Mouse (Mus musculus) ES-Bruce4 (cell line): ENCODE results near the gene Cux2. TPM values are rescaled to one million over a fixed set of nuclear protein-coding genes. Genes with fewer than 3 reads are reported as not detected.

ENCODE experiments used
- H3K27ac ChIP-seq: 2 replicates; pipeline ENCODE4 v1.5.1; 2012; ENCODE audit warnings: low read length, inconsistent platforms; ENCODE audit not compliant: insufficient read depth
- H3K27me3 ChIP-seq: 2 replicates; pipeline ENCODE4 v1.6.1; 2012; ENCODE audit warnings: mild to moderate bottlenecking, low read length, inconsistent platforms; ENCODE audit not compliant: control insufficient read depth, poor library complexity, insufficient read depth, severe bottlenecking
- H3K36me3 ChIP-seq: 2 replicates; pipeline ENCODE4 v1.6.1; 2012; ENCODE audit warnings: inconsistent platforms, mild to moderate bottlenecking, low read length, moderate library complexity; ENCODE audit not compliant: control insufficient read depth, poor library complexity, insufficient read depth, severe bottlenecking
- H3K4me1 ChIP-seq: one replicate; pipeline ENCODE4 v1.8.1; 2011; ENCODE audit warnings: low read length; ENCODE audit not compliant: control insufficient read depth, insufficient read depth
- H3K4me3 ChIP-seq: 2 replicates; pipeline ENCODE4 v1.5.1; 2011; ENCODE audit warnings: low read depth, mild to moderate bottlenecking, low read length
- H3K9ac ChIP-seq: 2 replicates; pipeline ENCODE4 v1.6.1; 2012; ENCODE audit warnings: low read depth, mild to moderate bottlenecking, inconsistent platforms; ENCODE audit not compliant: poor library complexity, severe bottlenecking
- H3K9me3 ChIP-seq: replicated peaks from 2 replicates; pipeline ENCODE4 v1.6.1; 2012; ENCODE audit warnings: mild to moderate bottlenecking, low read length, inconsistent platforms; ENCODE audit not compliant: control insufficient read depth, poor library complexity, insufficient read depth, severe bottlenecking
- CTCF ChIP-seq: IDR thresholded peaks from one replicate; pipeline ENCODE4 v1.8.1; 2011; ENCODE audit warnings: low read depth, low read length
- EP300 ChIP-seq: IDR thresholded peaks from 2 replicates; pipeline ENCODE4 v1.6.1; 2011; ENCODE audit warnings: low read depth, low read length; ENCODE audit not compliant: insufficient read depth
- POLR2A ChIP-seq: IDR thresholded peaks from one replicate; pipeline ENCODE4 v1.8.1; 2011; ENCODE audit warnings: low read length; ENCODE audit not compliant: insufficient read depth
- polyA plus RNA-seq: library from polyadenylated mRNA; stranded (reverse); fragments of >200 nt; gene quantifications from 2 replicates; pipeline ENCODE4 v1.2.4, GENCODE M21; 2011; ENCODE audit warnings: low read depth; ENCODE audit not compliant: missing spikeins, insufficient read depth, insufficient read length

Gene Cux2
- polyA plus RNA-seq, 1 experiment: 3.6 TPM

- TF ChIP-seq CTCF (no peak), EP300 (no peak), POLR2A (no peak)
- Histone ChIP-seq H3K9ac (no peak overlapping the region), H3K9me3 (no peaks in the 10 kb centered on the region), H3K27ac (no peak overlapping the region), H3K36me3 (no peaks in the 10 kb centered on the region), H3K27me3 (no peaks in the 10 kb centered on the region), H3K4me3 (no peak overlapping the region), H3K4me1 (no peaks in the 10 kb centered on the region)
Measured at GRCm38 (mm10) chr5:121916813-121917212, 133.1 kb downstream of the Cux2 start.

GRCm38 (mm10) chr5:121913999-121914398 is 135.9 kb downstream of the Cux2 start:
- H3K4me1 ChIP-seq: no peaks in the 10 kb centered on the region
- no peaks in the 10 kb centered on the region for H3K9me3 ChIP-seq
- H3K27me3 ChIP-seq: no peaks in the 10 kb centered on the region
- no peak overlapping the region for H3K27ac ChIP-seq
- peak overlapping the region; percentile 26 for H3K4me3 ChIP-seq
- TF ChIP-seq EP300 (no peak), POLR2A (no peak), CTCF (no peak)
- peak overlapping the region; percentile 56 for H3K9ac ChIP-seq
- no peaks in the 10 kb centered on the region for H3K36me3 ChIP-seq

GRCm38 (mm10) chr5:121909226-121909985 is 140.5 kb downstream of the Cux2 start:
- no peak overlapping the region for H3K9ac ChIP-seq
- H3K4me1 ChIP-seq: no peaks in the 10 kb centered on the region
- H3K27me3 ChIP-seq: no peaks in the 10 kb centered on the region
- no peak overlapping the region for H3K4me3 ChIP-seq
- no peaks in the 10 kb centered on the region for H3K9me3 ChIP-seq
- H3K27ac ChIP-seq: no peak overlapping the region
- TF ChIP-seq POLR2A: no peak
- TF ChIP-seq CTCF: no peak
- TF ChIP-seq EP300: no peak
- H3K36me3 ChIP-seq: no peaks in the 10 kb centered on the region

- Histone ChIP-seq H3K4me1 (no peaks in the 10 kb centered on the region), H3K27ac (no peak overlapping the region), H3K27me3 (no peaks in the 10 kb centered on the region), H3K4me3 (no peak overlapping the region), H3K9ac (no peak overlapping the region), H3K9me3 (no peaks in the 10 kb centered on the region), H3K36me3 (no peaks in the 10 kb centered on the region)
- TF ChIP-seq EP300 (no peak), POLR2A (no peak), CTCF (no peak)
Measured at GRCm38 (mm10) chr5:121905671-121906070, 144.2 kb downstream of the Cux2 start.

- no peaks in the 10 kb centered on the region for H3K27me3 ChIP-seq
- H3K9ac ChIP-seq: no peak overlapping the region
- H3K27ac ChIP-seq: no peak overlapping the region
- no peaks in the 10 kb centered on the region for H3K9me3 ChIP-seq
- no peaks in the 10 kb centered on the region for H3K36me3 ChIP-seq
- no peaks in the 10 kb centered on the region for H3K4me1 ChIP-seq
- H3K4me3 ChIP-seq: no peak overlapping the region
- TF ChIP-seq POLR2A (no peak), CTCF (no peak), EP300 (no peak)
Measured at GRCm38 (mm10) chr5:121904799-121905198, 145.1 kb downstream of the Cux2 start.
